Mouse (Mus musculus): Measurements from ENCODE around the gene Sh2d3c. TPM values are rescaled to one million over a fixed set of nuclear protein-coding genes. Genes with fewer than 3 reads are reported as not detected.

The Sh2d3c gene
- total RNA-seq (2021) (10 to 100 TPM; 11.3 to 19.1 TPM), polyA plus RNA-seq (2012; rRNA removed) (47.0 and 50.8 TPM in 2 replicates)
- long read RNA-seq, transcript Sh2d3c-202 (11 exons, 3,107 nt) = major isoform, 7 of 17 reads
- long read RNA-seq, partial matches to known transcripts = 5 of 17 reads
- long read RNA-seq, other reads (novel, unspliced or antisense) = 5 of 17 reads

- no peak for DNase-seq
These were observed at the start of gene Sh2d3c for GRCm38 (mm10) chr2:32720681-32721229. Sh2d3c (plus strand) TSS chr2:32721055.

- peak; percentile 39 for DNase-seq
These were observed 49.7 kb upstream of the Sh2d3c start for GRCm38 (mm10) chr2:32671147-32671546.

- no peak for DNase-seq
These were observed 48.8 kb upstream of the Sh2d3c start for GRCm38 (mm10) chr2:32671907-32672595.

- DNase-seq = no peak
These were observed 47.5 kb upstream of the Sh2d3c start for GRCm38 (mm10) chr2:32673176-32673917.

GRCm38 (mm10) chr2:32676821-32677220, 44.0 kb upstream of the Sh2d3c start:
- no peak for DNase-seq

GRCm38 (mm10) chr2:32677683-32678082, 43.2 kb upstream of the Sh2d3c start:
- DNase-seq = no peak

GRCm38 (mm10) chr2:32680051-32680451, 40.8 kb upstream of the Sh2d3c start:
- peak; percentile 84 for DNase-seq

- DNase-seq = no peak
These were observed 39.7 kb upstream of the Sh2d3c start for GRCm38 (mm10) chr2:32680961-32681650.

GRCm38 (mm10) chr2:32681754-32682153, 39.1 kb upstream of the Sh2d3c start:
- no peak for DNase-seq

GRCm38 (mm10) chr2:32682721-32683417, 38.0 kb upstream of the Sh2d3c start:
- DNase-seq = no peak

- DNase-seq = no peak
These were observed 37.2 kb upstream of the Sh2d3c start for GRCm38 (mm10) chr2:32683701-32684100.

- DNase-seq = no peak
These were observed 36.0 kb upstream of the Sh2d3c start for GRCm38 (mm10) chr2:32684681-32685428.

- DNase-seq = peak; percentile 79
These were observed 35.0 kb upstream of the Sh2d3c start for GRCm38 (mm10) chr2:32685807-32686206.

GRCm38 (mm10) chr2:32686640-32687039, 34.2 kb upstream of the Sh2d3c start:
- no peak for DNase-seq

- no peak for DNase-seq
These were observed 33.3 kb upstream of the Sh2d3c start for GRCm38 (mm10) chr2:32687562-32687961.

- DNase-seq = peak; percentile 87
These were observed 31.4 kb upstream of the Sh2d3c start for GRCm38 (mm10) chr2:32689420-32689819.

- DNase-seq = no peak
These were observed 29.8 kb upstream of the Sh2d3c start for GRCm38 (mm10) chr2:32691041-32691440.

- no peak for DNase-seq
These were observed 28.4 kb upstream of the Sh2d3c start for GRCm38 (mm10) chr2:32692496-32692895.

- DNase-seq = no peak
These were observed 27.6 kb upstream of the Sh2d3c start for GRCm38 (mm10) chr2:32693282-32693681.

- peak; percentile 97 for DNase-seq
These were observed 26.9 kb upstream of the Sh2d3c start for GRCm38 (mm10) chr2:32693823-32694411.
